ENCODE assay signal across 8 mouse cellular contexts in the genomic region with DNA sequence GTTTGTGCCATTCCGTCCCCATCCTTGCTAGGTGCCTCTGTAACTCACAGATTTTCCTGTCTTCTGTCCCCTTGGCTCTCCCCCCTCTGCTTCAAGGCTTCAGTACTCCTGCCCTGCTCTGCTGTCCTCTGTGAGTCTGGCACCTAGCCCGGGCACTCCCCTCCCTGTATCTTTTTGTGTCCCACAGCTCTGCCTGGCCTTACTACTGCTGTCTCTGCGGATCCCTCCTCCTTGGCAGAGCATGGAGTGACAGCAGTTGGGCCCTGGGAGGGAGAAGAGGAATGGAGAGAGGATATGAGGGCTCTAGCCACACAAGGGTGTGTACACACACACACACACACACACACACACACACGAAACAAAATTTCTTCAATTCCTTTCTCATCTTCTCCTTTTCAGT. TPM values are rescaled to one million over a fixed set of nuclear protein-coding genes. Genes with fewer than 3 reads are reported as not detected.
DNase-seq lines count a peak whose midpoint lies in the region; ATAC-seq and TF ChIP-seq lines count a peak whose summit lies in the region.

Gene Cbln3, minus strand, starts transcription at position 227 of the 400 bp plus-strand sequence.

- peaks cover 31% of the 10 kb centered on the region for H3K36me3 ChIP-seq in E14TG2a.4 (ENCODE audit: insufficient read depth, low read length)
- H3K36me3 ChIP-seq in embryonic facial prominence, embryonic 13.5 days = peaks cover 29% of the 10 kb centered on the region
- H3K36me3 ChIP-seq in heart, embryonic 16.5 days (ENCODE audit: control insufficient read depth, insufficient read depth) = peaks cover 23% of the 10 kb centered on the region
- H3K36me3 ChIP-seq in megakaryocyte, embryonic 14.5 days (replicated peaks; ENCODE audit: low read length) = peaks cover 36% of the 10 kb centered on the region

- H3K4me2 ChIP-seq in embryonic facial prominence, embryonic 13.5 days = peak within 1 kb of the TSS; percentile 88
- peak within 1 kb of the TSS; percentile 87 for H3K4me2 ChIP-seq in heart, embryonic 16.5 days (ENCODE audit: low read depth, low read length)

- H3K4me1 ChIP-seq in E14TG2a.4 (replicated peaks; ENCODE audit: low read depth, low read length) = peaks cover 69% of the 10 kb centered on the region
- peaks cover 39% of the 10 kb centered on the region for H3K4me1 ChIP-seq in embryonic facial prominence, embryonic 13.5 days
- H3K4me1 ChIP-seq in heart, embryonic 16.5 days (ENCODE audit: control insufficient read depth, insufficient read depth, low read length) = peaks cover 25% of the 10 kb centered on the region
- peaks cover 91% of the 10 kb centered on the region for H3K4me1 ChIP-seq in megakaryocyte, embryonic 14.5 days

- 43% methylated on average over 4 of the region's 4 CpGs for WGBS in embryonic facial prominence, embryonic 13.5 days
- WGBS in heart, embryonic 16.5 days = 29% methylated on average over 4 of the region's 4 CpGs

- DNase-seq in adrenal gland, adult (ENCODE audit: inconsistent age in 2 of 2, low spot score in 1 of 2) = peak; percentile 87 to 90
- DNase-seq in kidney, postnatal 25 days = peak; percentile 85 to 89
- no peak for DNase-seq in thymus, adult 18-20 months
- DNase-seq in frontal cortex, postnatal 25 days (ENCODE audit: low spot score in 2 of 2) = no peak

- ATAC-seq in embryonic facial prominence, embryonic 13.5 days (ENCODE audit: insufficient number of reproducible peaks, insufficient read depth, low FRiP score, low TSS enrichment, low read depth) = no peak
- peak; percentile 75 for ATAC-seq in heart, embryonic 16.5 days (replicated peaks; ENCODE audit: extremely low read depth, insufficient read depth, low FRiP score)

- no peaks in the 10 kb centered on the region for H3K9me3 ChIP-seq in E14TG2a.4 (ENCODE audit: low read length)
- no peaks in the 10 kb centered on the region for H3K9me3 ChIP-seq in embryonic facial prominence, embryonic 13.5 days
- H3K9me3 ChIP-seq in heart, embryonic 16.5 days (replicated peaks; ENCODE audit: control insufficient read depth, low read length) = no peaks in the 10 kb centered on the region
- H3K9me3 ChIP-seq in megakaryocyte, embryonic 14.5 days = no peaks in the 10 kb centered on the region

- H3K27me3 ChIP-seq in E14TG2a.4 (ENCODE audit: insufficient read depth, low read length) = peaks cover 22% of the 10 kb centered on the region
- no peaks in the 10 kb centered on the region for H3K27me3 ChIP-seq in embryonic facial prominence, embryonic 13.5 days
- no peaks in the 10 kb centered on the region for H3K27me3 ChIP-seq in heart, embryonic 16.5 days (ENCODE audit: control insufficient read depth, insufficient read depth, low read length)
- H3K27me3 ChIP-seq in megakaryocyte, embryonic 14.5 days (replicated peaks) = no peaks in the 10 kb centered on the region

- H3K9ac ChIP-seq in embryonic facial prominence, embryonic 13.5 days = peak within 1 kb of the TSS; percentile 91
- peak within 1 kb of the TSS; percentile 87 for H3K9ac ChIP-seq in heart, embryonic 16.5 days (ENCODE audit: low read length)

- no peak for TF ChIP-seq CTCF in E14TG2a.4 (conservative IDR thresholded peaks at IDR 0.05; ENCODE audit: low read length)

- peak within 1 kb of the TSS; percentile 84 for H3K4me3 ChIP-seq in E14TG2a.4 (replicated peaks; ENCODE audit: low read length)
- H3K4me3 ChIP-seq in embryonic facial prominence, embryonic 13.5 days = peak within 1 kb of the TSS; percentile 77
- H3K4me3 ChIP-seq in heart, embryonic 16.5 days (ENCODE audit: low read length) = peak within 1 kb of the TSS; percentile 77
- peak within 1 kb of the TSS; percentile 94 for H3K4me3 ChIP-seq in megakaryocyte, embryonic 14.5 days (replicated peaks)

- H3K27ac ChIP-seq in embryonic facial prominence, embryonic 13.5 days = peak within 1 kb of the TSS; percentile 95
- H3K27ac ChIP-seq in heart, embryonic 16.5 days (ENCODE audit: low read length) = peak within 1 kb of the TSS; percentile 95

RNA-seq across cellular contexts. Expression of gene Cbln3, which starts in this region (rescaled TPM):
- polyA plus RNA-seq in embryonic facial prominence, embryonic 13.5 days (2015; fragmentation: Nextera tagmentation; extraction: Ambion mirVana) = 0.28 and 0.30 TPM in 2 replicates
- 0.59 and 0.69 TPM in 2 replicates for polyA plus RNA-seq in heart, embryonic 16.5 days (2015; fragmentation: Nextera tagmentation; extraction: Ambion mirVana)
- 1.2 TPM in 1 of 2 replicates, not detected in the other for polyA plus RNA-seq in megakaryocyte, embryonic 14.5 days (2012; ENCODE audit: insufficient read depth, low replicate concordance)

Comparison
In these comparisons a context has a peak if more than half of its experiments do, and no peak if none do; other contexts are left out.
1. Peak in ATAC-seq, H3K4me3 ChIP-seq, H3K27ac ChIP-seq, H3K9ac ChIP-seq and H3K4me2 ChIP-seq in heart, embryonic 16.5 days; RNA of the gene not detected or under 1 TPM.
2. DNase-seq: peak in adrenal gland, adult (2 of 2) and kidney, postnatal 25 days (2 of 2); none in thymus, adult 18-20 months (0 of 2) and frontal cortex, postnatal 25 days (0 of 2).
3. Peak in every context shown above with its lines, with median percentiles within 50 percentile points of each other: H3K4me3 ChIP-seq.